Mouse (Mus musculus): ENCODE results near the gene Pcx. TPM values are rescaled to one million over a fixed set of nuclear protein-coding genes. Genes with fewer than 3 reads are reported as not detected.

Pcx gene
- 28.9 and 33.9 TPM in 2 replicates for polyA plus RNA-seq (2015; fragmentation: Nextera tagmentation; extraction: Ambion mirVana)

- peak; percentile 98 for ATAC-seq (ENCODE audit: low FRiP score, low TSS enrichment)
Observed at GRCm38 (mm10) chr19:4509986-4510963, at the start of gene Pcx. Gene Pcx, plus strand, starts transcription at chr19:4510472.

GRCm38 (mm10) chr19:4461981-4462380 is 48.3 kb upstream of the Pcx start:
- Histone ChIP-seq H3K27ac (replicated peaks) (no peak overlapping the region), H3K4me1 (replicated peaks; ENCODE audit: control insufficient read depth, insufficient read depth) (no peaks in the 10 kb centered on the region), H3K9me3 (ENCODE audit: control insufficient read depth, low read length) (no peaks in the 10 kb centered on the region), H3K4me3 (ENCODE audit: low read depth, low read length) (no peak overlapping the region), H3K36me3 (ENCODE audit: control insufficient read depth, insufficient read depth, low read length) (no peaks in the 10 kb centered on the region), H3K9ac (ENCODE audit: low read length) (no peak overlapping the region), H3K27me3 (ENCODE audit: control insufficient read depth, insufficient read depth, low read length) (no peaks in the 10 kb centered on the region), H3K4me2 (replicated peaks; ENCODE audit: low read depth) (no peak overlapping the region)
- DNase-seq (ENCODE audit: low spot score) (no peak), ATAC-seq (ENCODE audit: low FRiP score, low TSS enrichment) (no peak)
- 81% methylated on average over 8 of the region's 8 CpGs for WGBS
- no peak for TF ChIP-seq CTCF (IDR thresholded peaks at IDR 0.05; ENCODE audit: low read depth)
- TF ChIP-seq EP300 (optimal IDR thresholded peaks at IDR 0.05), result no peak

More at GRCm38 (mm10) chr19:4509986-4510963, at the start of gene Pcx:
- H3K9ac ChIP-seq (ENCODE audit: low read length), result peak within 1 kb of the TSS; percentile 64
- H3K36me3 ChIP-seq (ENCODE audit: control insufficient read depth, insufficient read depth, low read length), result no peaks in the 10 kb centered on the region; the same call in 1 of the 2 replicates
- no peaks in the 10 kb centered on the region for H3K9me3 ChIP-seq (ENCODE audit: control insufficient read depth, low read length)
- TF ChIP-seq EP300 (optimal IDR thresholded peaks at IDR 0.05) (no peak), CTCF (IDR thresholded peaks at IDR 0.05; ENCODE audit: low read depth) (peak; percentile 9; the same call in 1 of the 2 replicates)
- peak within 1 kb of the TSS; percentile 70 for H3K4me3 ChIP-seq (ENCODE audit: low read depth, low read length)
- DNase-seq (ENCODE audit: low spot score), result peak; percentile 99
- under 1% methylated on average over 73 of the region's 82 CpGs for WGBS
- H3K27ac ChIP-seq (replicated peaks), result peak within 1 kb of the TSS; percentile 71
- H3K27me3 ChIP-seq (ENCODE audit: control insufficient read depth, insufficient read depth, low read length), result no peaks in the 10 kb centered on the region
- no peaks in the 10 kb centered on the region for H3K4me1 ChIP-seq (replicated peaks; ENCODE audit: control insufficient read depth, insufficient read depth)
- H3K4me2 ChIP-seq (replicated peaks; ENCODE audit: low read depth), result peak within 1 kb of the TSS; percentile 92

- H3K4me2 ChIP-seq (replicated peaks; ENCODE audit: low read depth), result no peak overlapping the region
- ATAC-seq (ENCODE audit: low FRiP score, low TSS enrichment), result no peak
Observed at GRCm38 (mm10) chr19:4464666-4465065, 45.6 kb upstream of the Pcx start.

GRCm38 (mm10) chr19:4468363-4468762 is 41.9 kb upstream of the Pcx start:
- Histone ChIP-seq H3K4me3 (ENCODE audit: low read depth, low read length) (no peak overlapping the region), H3K36me3 (ENCODE audit: control insufficient read depth, insufficient read depth, low read length) (no peaks in the 10 kb centered on the region), H3K4me1 (replicated peaks; ENCODE audit: control insufficient read depth, insufficient read depth) (no peaks in the 10 kb centered on the region), H3K27ac (replicated peaks) (no peak overlapping the region), H3K9me3 (ENCODE audit: control insufficient read depth, low read length) (no peaks in the 10 kb centered on the region), H3K9ac (ENCODE audit: low read length) (no peak overlapping the region), H3K27me3 (ENCODE audit: control insufficient read depth, insufficient read depth, low read length) (no peaks in the 10 kb centered on the region), H3K4me2 (replicated peaks; ENCODE audit: low read depth) (no peak overlapping the region)
- peak; percentile 48 for DNase-seq (ENCODE audit: low spot score)
- TF ChIP-seq EP300 (optimal IDR thresholded peaks at IDR 0.05), result no peak
- peak; percentile 63 for TF ChIP-seq CTCF (IDR thresholded peaks at IDR 0.05; ENCODE audit: low read depth)
- 32% methylated on average over 5 of the region's 5 CpGs for WGBS
- ATAC-seq (ENCODE audit: low FRiP score, low TSS enrichment), result no peak

More at GRCm38 (mm10) chr19:4464666-4465065, 45.6 kb upstream of the Pcx start:
- 77% methylated on average over 4 of the region's 4 CpGs for WGBS
- DNase-seq (ENCODE audit: low spot score), result no peak
- Histone ChIP-seq H3K36me3 (ENCODE audit: control insufficient read depth, insufficient read depth, low read length) (no peaks in the 10 kb centered on the region), H3K4me3 (ENCODE audit: low read depth, low read length) (no peak overlapping the region), H3K27me3 (ENCODE audit: control insufficient read depth, insufficient read depth, low read length) (no peaks in the 10 kb centered on the region), H3K4me1 (replicated peaks; ENCODE audit: control insufficient read depth, insufficient read depth) (no peaks in the 10 kb centered on the region), H3K9me3 (ENCODE audit: control insufficient read depth, low read length) (no peaks in the 10 kb centered on the region), H3K9ac (ENCODE audit: low read length) (no peak overlapping the region), H3K27ac (replicated peaks) (no peak overlapping the region)
- TF ChIP-seq CTCF (IDR thresholded peaks at IDR 0.05; ENCODE audit: low read depth) (no peak), EP300 (optimal IDR thresholded peaks at IDR 0.05) (no peak)

- DNase-seq (ENCODE audit: low spot score) (no peak), ATAC-seq (ENCODE audit: low FRiP score, low TSS enrichment) (no peak)
- Histone ChIP-seq H3K27me3 (ENCODE audit: control insufficient read depth, insufficient read depth, low read length) (no peaks in the 10 kb centered on the region; the same call in 1 of the 2 replicates), H3K27ac (replicated peaks) (no peak overlapping the region), H3K4me2 (replicated peaks; ENCODE audit: low read depth) (no peak overlapping the region), H3K4me1 (replicated peaks; ENCODE audit: control insufficient read depth, insufficient read depth) (no peaks in the 10 kb centered on the region), H3K9ac (ENCODE audit: low read length) (no peak overlapping the region), H3K36me3 (ENCODE audit: control insufficient read depth, insufficient read depth, low read length) (no peaks in the 10 kb centered on the region), H3K9me3 (ENCODE audit: control insufficient read depth, low read length) (no peaks in the 10 kb centered on the region), H3K4me3 (ENCODE audit: low read depth, low read length) (no peak overlapping the region)
- 80% methylated on average over 5 of the region's 5 CpGs for WGBS
- TF ChIP-seq CTCF (IDR thresholded peaks at IDR 0.05; ENCODE audit: low read depth) (no peak), EP300 (optimal IDR thresholded peaks at IDR 0.05) (no peak)
Observed at GRCm38 (mm10) chr19:4473549-4473948, 36.7 kb upstream of the Pcx start.

- H3K36me3 ChIP-seq (ENCODE audit: control insufficient read depth, insufficient read depth, low read length), result no peaks in the 10 kb centered on the region
- H3K4me3 ChIP-seq (ENCODE audit: low read depth, low read length), result no peak overlapping the region
- 62% methylated on average over 3 of the region's 3 CpGs for WGBS
- no peak overlapping the region for H3K27ac ChIP-seq (replicated peaks)
- H3K9ac ChIP-seq (ENCODE audit: low read length), result no peak overlapping the region
- no peaks in the 10 kb centered on the region for H3K9me3 ChIP-seq (ENCODE audit: control insufficient read depth, low read length)
- ATAC-seq (ENCODE audit: low FRiP score, low TSS enrichment) (no peak), DNase-seq (ENCODE audit: low spot score) (no peak)
- H3K4me2 ChIP-seq (replicated peaks; ENCODE audit: low read depth), result no peak overlapping the region
- H3K4me1 ChIP-seq (replicated peaks; ENCODE audit: control insufficient read depth, insufficient read depth), result no peaks in the 10 kb centered on the region
- H3K27me3 ChIP-seq (ENCODE audit: control insufficient read depth, insufficient read depth, low read length), result no peaks in the 10 kb centered on the region; the same call in 1 of the 2 replicates
- TF ChIP-seq EP300 (optimal IDR thresholded peaks at IDR 0.05), result no peak
- no peak for TF ChIP-seq CTCF (IDR thresholded peaks at IDR 0.05; ENCODE audit: low read depth)
Observed at GRCm38 (mm10) chr19:4474739-4475138, 35.5 kb upstream of the Pcx start.

Measured in stomach, postnatal 0 days (tissue).